17 mouse cellular contexts compared by ENCODE assay signal in genomic region chr16:44578551-44578950, GRCm38 (mm10). TPM values are rescaled to one million over a fixed set of nuclear protein-coding genes. Genes with fewer than 3 reads are reported as not detected.
DNase-seq lines count a peak whose midpoint lies in the region; ATAC-seq and TF ChIP-seq lines count a peak whose summit lies in the region.
"Had no signal": no experiment of that assay in that cellular context is flagged by ENCODE, and none has a peak within 500 bp of the region (broad histone marks: within the 10 kb centered on the region; RNA-seq: fewer than 3 reads in every experiment).

No protein-coding gene starts in this region.

- no peak overlapping the region for H3K4me2 ChIP-seq in hindbrain, embryonic 14.5 days (replicated peaks)
- H3K4me2 ChIP-seq in hindbrain, postnatal 0 days (ENCODE audit: low read depth, low read length): no peak overlapping the region
- no peak overlapping the region for H3K4me2 ChIP-seq in forebrain, embryonic 11.5 days (ENCODE audit: low read depth, low read length, severe bottlenecking)
- no peak overlapping the region for H3K4me2 ChIP-seq in limb, embryonic 12.5 days
- H3K4me2 ChIP-seq: liver, embryonic 12.5 days had no signal

- no peaks in the 10 kb centered on the region for H3K9me3 ChIP-seq in hindbrain, embryonic 14.5 days (ENCODE audit: control insufficient read depth, low read length)
- H3K9me3 ChIP-seq in hindbrain, postnatal 0 days (ENCODE audit: low read length): no peaks in the 10 kb centered on the region
- no peaks in the 10 kb centered on the region for H3K9me3 ChIP-seq in forebrain, embryonic 11.5 days (ENCODE audit: control insufficient read depth, low read length)
- no peaks in the 10 kb centered on the region for H3K9me3 ChIP-seq in limb, embryonic 12.5 days
- H3K9me3 ChIP-seq: G1E; liver, embryonic 12.5 days had no signal

- 68% methylated on average over 1 of the region's 1 CpGs for WGBS in hindbrain, embryonic 14.5 days
- 80% methylated on average over 1 of the region's 1 CpGs for WGBS in hindbrain, postnatal 0 days
- WGBS in forebrain, embryonic 11.5 days: 81% methylated on average over 1 of the region's 1 CpGs
- 84% methylated on average over 1 of the region's 1 CpGs for WGBS in limb, embryonic 12.5 days

- H3K9ac ChIP-seq in hindbrain, embryonic 14.5 days: no peak overlapping the region
- no peak overlapping the region for H3K9ac ChIP-seq in hindbrain, postnatal 0 days (replicated peaks; ENCODE audit: low read length)
- H3K9ac ChIP-seq in forebrain, embryonic 11.5 days (ENCODE audit: low read length): no peak overlapping the region
- H3K9ac ChIP-seq in limb, embryonic 12.5 days (replicated peaks): no peak overlapping the region
- H3K9ac ChIP-seq: liver, embryonic 12.5 days; lung, embryonic 14.5 days had no signal

- no peak overlapping the region for H3K4me3 ChIP-seq in hindbrain, embryonic 14.5 days (replicated peaks; ENCODE audit: low read length)
- no peak overlapping the region for H3K4me3 ChIP-seq in hindbrain, postnatal 0 days (ENCODE audit: low read length)
- no peak overlapping the region for H3K4me3 ChIP-seq in forebrain, embryonic 11.5 days (ENCODE audit: low read depth, low read length)
- no peak overlapping the region for H3K4me3 ChIP-seq in limb, embryonic 12.5 days (replicated peaks)
- H3K4me3 ChIP-seq: liver, embryonic 12.5 days had no signal

- H3K4me1 ChIP-seq in hindbrain, embryonic 14.5 days (replicated peaks; ENCODE audit: control insufficient read depth, insufficient read depth, low read length): no peaks in the 10 kb centered on the region
- H3K4me1 ChIP-seq in hindbrain, postnatal 0 days (ENCODE audit: insufficient read depth, low read length): no peaks in the 10 kb centered on the region
- peaks cover 8% of the 10 kb centered on the region; the same call in 1 of the 2 replicates for H3K4me1 ChIP-seq in forebrain, embryonic 11.5 days (replicated peaks; ENCODE audit: control insufficient read depth, insufficient read depth, low read length)
- H3K4me1 ChIP-seq in limb, embryonic 12.5 days (replicated peaks): peaks cover 31% of the 10 kb centered on the region
- H3K4me1 ChIP-seq: liver, embryonic 12.5 days had no signal

- no peak for TF ChIP-seq CTCF in hindbrain, postnatal 0 days (IDR thresholded peaks at IDR 0.05; ENCODE audit: low read depth)

- no peaks in the 10 kb centered on the region for H3K27me3 ChIP-seq in hindbrain, embryonic 14.5 days (ENCODE audit: control insufficient read depth, insufficient read depth, low read length)
- no peaks in the 10 kb centered on the region for H3K27me3 ChIP-seq in hindbrain, postnatal 0 days (ENCODE audit: insufficient read depth, low read length)
- peaks cover 4% of the 10 kb centered on the region; the same call in 1 of the 2 replicates for H3K27me3 ChIP-seq in forebrain, embryonic 11.5 days (ENCODE audit: control insufficient read depth, insufficient read depth, low read length)
- no peaks in the 10 kb centered on the region for H3K27me3 ChIP-seq in limb, embryonic 12.5 days
- H3K27me3 ChIP-seq: liver, embryonic 12.5 days had no signal

- DNase-seq in cerebellum, postnatal 4 days (ENCODE audit: low spot score in 2 of 2): no peak
- peak; percentile 7 for DNase-seq in hindbrain, embryonic 14.5 days (ENCODE audit: low spot score)
- DNase-seq in hindbrain, postnatal 0 days (ENCODE audit: low spot score): no peak
- no peak for DNase-seq in forebrain, embryonic 11.5 days (ENCODE audit: low spot score)
- DNase-seq in frontal cortex, postnatal 36 days (ENCODE audit: low spot score in 2 of 2): no peak
- no peak for DNase-seq in left cerebral cortex, adult 11 months (ENCODE audit: low spot score)
- DNase-seq: gastrocnemius, postnatal 14 days; kidney, postnatal 10 days; lung, embryonic 14.5 days; midbrain, embryonic 14.5 days; spleen, adult 18-20 months had no signal

- no peak overlapping the region for H3K27ac ChIP-seq in hindbrain, embryonic 14.5 days
- H3K27ac ChIP-seq in hindbrain, postnatal 0 days: no peak overlapping the region
- peak overlapping the region; percentile 19; the same call in 1 of the 2 replicates for H3K27ac ChIP-seq in forebrain, embryonic 11.5 days (ENCODE audit: low read depth, low read length)
- peak overlapping the region; percentile 75 for H3K27ac ChIP-seq in limb, embryonic 12.5 days
- H3K27ac ChIP-seq: liver, embryonic 12.5 days had no signal

- ATAC-seq in cerebellum, adult (ENCODE audit: insufficient number of reproducible peaks, low FRiP score, low TSS enrichment): peak; percentile 86; the same call in 1 of the 2 replicates
- no peak for ATAC-seq in hindbrain, embryonic 14.5 days (ENCODE audit: low FRiP score)
- no peak for ATAC-seq in hindbrain, postnatal 0 days
- ATAC-seq in forebrain, embryonic 11.5 days (replicated peaks; ENCODE audit: low FRiP score): no peak
- ATAC-seq in limb, embryonic 12.5 days (ENCODE audit: insufficient number of reproducible peaks, insufficient read depth, low FRiP score, low TSS enrichment, low read depth): no peak
- ATAC-seq: CD4-positive, CD25-positive, alpha-beta regulatory T cell, adult 4 months; intestine, embryonic 16.5 days; liver, embryonic 12.5 days had no signal

- no peaks in the 10 kb centered on the region for H3K36me3 ChIP-seq in hindbrain, embryonic 14.5 days (replicated peaks; ENCODE audit: control insufficient read depth, insufficient read depth)
- no peaks in the 10 kb centered on the region for H3K36me3 ChIP-seq in hindbrain, postnatal 0 days (ENCODE audit: insufficient read depth, low read length)
- no peaks in the 10 kb centered on the region for H3K36me3 ChIP-seq in forebrain, embryonic 11.5 days (ENCODE audit: control insufficient read depth, insufficient read depth, low read length)
- no peaks in the 10 kb centered on the region for H3K36me3 ChIP-seq in limb, embryonic 12.5 days
- H3K36me3 ChIP-seq: G1E; liver, embryonic 12.5 days had no signal

RNA-seq across cellular contexts. Expression of gene Boc, which starts 19.9 kb away (rescaled TPM):
- 10.1 and 11.8 TPM in 2 replicates for polyA plus RNA-seq in hindbrain, embryonic 14.5 days (2014; fragmentation: Nextera tagmentation; extraction: Ambion mirVana)
- total RNA-seq in hindbrain, postnatal 0 days (2014; rRNA removed): 43.9 and 45.5 TPM in 2 replicates
- 6.8 and 8.1 TPM in 2 replicates for polyA plus RNA-seq in hindbrain, postnatal 0 days (2015; fragmentation: Nextera tagmentation; extraction: Ambion mirVana)
- polyA plus RNA-seq in forebrain, embryonic 11.5 days (2014; fragmentation: Nextera tagmentation; extraction: Ambion mirVana): 35.6 and 35.9 TPM in 2 replicates
- 43.1 and 50.8 TPM in 2 replicates for polyA plus RNA-seq in limb, embryonic 12.5 days (2016; fragmentation: Nextera tagmentation; extraction: Ambion mirVana)
- total RNA-seq: G1E had no signal
- polyA plus RNA-seq: G1E had no signal

Comparison
In these comparisons a context has a peak if more than half of its experiments do, and no peak if none do; other contexts are left out.
1. H3K27ac ChIP-seq: peak in forebrain, embryonic 11.5 days (single experiment) and limb, embryonic 12.5 days (single experiment); none in hindbrain, embryonic 14.5 days (single experiment) and hindbrain, postnatal 0 days (single experiment).